ENCODE assay signal across 11 mouse cellular contexts in the genomic region with DNA sequence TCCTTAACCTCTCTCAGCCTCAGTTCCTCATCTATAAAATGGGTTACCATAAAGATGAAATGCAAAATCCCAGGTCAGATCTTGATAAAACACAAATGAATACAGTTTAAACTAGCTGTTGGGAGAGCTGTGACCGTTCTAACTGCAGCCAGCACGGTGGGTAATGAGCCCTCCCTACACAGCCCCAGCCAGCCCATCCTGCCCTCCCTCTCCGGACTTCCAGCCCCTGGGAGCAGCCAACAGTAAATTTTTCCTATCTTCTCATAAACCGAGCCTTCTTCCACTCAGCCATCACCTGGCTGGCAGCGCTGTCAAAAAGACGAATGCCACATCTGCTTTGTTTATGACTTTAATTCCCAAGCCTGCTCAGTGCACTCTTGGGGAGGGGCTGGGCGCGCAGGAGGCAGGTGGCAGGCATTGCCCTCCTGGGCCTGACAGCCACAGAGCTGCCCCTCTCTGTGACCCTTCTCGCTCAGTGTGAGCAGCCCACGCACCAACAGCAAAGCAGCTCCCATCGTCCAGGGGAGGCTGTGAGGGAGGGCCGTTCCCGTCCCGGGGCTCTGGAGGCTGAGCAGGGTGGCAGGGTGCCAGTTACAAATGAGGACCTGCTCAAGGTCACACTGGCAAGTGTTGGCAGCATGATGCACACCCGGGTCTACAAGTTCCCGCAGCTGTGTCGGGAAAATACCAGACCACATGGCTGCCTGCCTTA.
DNase-seq lines count a peak whose midpoint lies in the region; ATAC-seq lines count a peak whose summit lies in the region.
"Had no signal": no experiment of that assay in that cellular context is flagged by ENCODE, and none has a peak within 500 bp of the region (broad histone marks: within the 10 kb centered on the region; RNA-seq: fewer than 3 reads in every experiment).

No protein-coding gene starts in this region.

- ATAC-seq in neural tube, embryonic 12.5 days (ENCODE audit: low FRiP score, low read depth): no peak; the same call in 1 of the 2 replicates
- ATAC-seq in kidney, embryonic 15.5 days (replicated peaks; ENCODE audit: low FRiP score): peak; percentile 79

- intact Hi-C loops in heart, postnatal 10 days (cut with DNase I): no loop called here

- H3K4me1 ChIP-seq in neural tube, embryonic 12.5 days: peaks cover 18% of the 10 kb centered on the region
- H3K4me1 ChIP-seq in kidney, embryonic 15.5 days: peaks cover 29% of the 10 kb centered on the region

- no peaks in the 10 kb centered on the region for H3K36me3 ChIP-seq in neural tube, embryonic 12.5 days
- no peaks in the 10 kb centered on the region for H3K36me3 ChIP-seq in kidney, embryonic 15.5 days
- H3K36me3 ChIP-seq: embryonic facial prominence, embryonic 13.5 days had no signal

- 0 out of 2 replicates have a peak overlapping the region, but pooled peaks have one; percentile 10 for H3K27ac ChIP-seq in neural tube, embryonic 12.5 days
- H3K27ac ChIP-seq in kidney, embryonic 15.5 days: no peak overlapping the region
- H3K27ac ChIP-seq: embryonic facial prominence, embryonic 13.5 days; macrophage had no signal

- DNase-seq in neural tube, embryonic 10.5 days (ENCODE audit: extremely low spot score, low spot score): no peak
- peak; percentile 67 to 71 for DNase-seq in heart, postnatal 10 days
- no peak for DNase-seq in lung, postnatal 10 days
- DNase-seq in retina, embryonic 14.5 days (ENCODE audit: low spot score): no peak
- DNase-seq in urinary bladder, postnatal 25 days (ENCODE audit: low spot score): no peak
- DNase-seq: left cerebral cortex, postnatal 4 days; retina, postnatal 1 day had no signal

- H3K4me2 ChIP-seq in neural tube, embryonic 12.5 days (replicated peaks): no peak overlapping the region
- no peak overlapping the region for H3K4me2 ChIP-seq in kidney, embryonic 15.5 days
- H3K4me2 ChIP-seq: embryonic facial prominence, embryonic 13.5 days had no signal

- H3K4me3 ChIP-seq in neural tube, embryonic 12.5 days: no peak overlapping the region
- H3K4me3 ChIP-seq in kidney, embryonic 15.5 days (replicated peaks): no peak overlapping the region
- H3K4me3 ChIP-seq: embryonic facial prominence, embryonic 13.5 days had no signal

- H3K9me3 ChIP-seq in neural tube, embryonic 12.5 days: no peaks in the 10 kb centered on the region
- no peaks in the 10 kb centered on the region for H3K9me3 ChIP-seq in kidney, embryonic 15.5 days (replicated peaks)
- H3K9me3 ChIP-seq: embryonic facial prominence, embryonic 13.5 days had no signal

- 52% methylated on average over 17 of the region's 17 CpGs for WGBS in neural tube, embryonic 12.5 days
- 18% methylated on average over 17 of the region's 17 CpGs for WGBS in kidney, embryonic 15.5 days

- no peaks in the 10 kb centered on the region; the same call in 1 of the 2 replicates for H3K27me3 ChIP-seq in neural tube, embryonic 12.5 days (replicated peaks)
- H3K27me3 ChIP-seq in kidney, embryonic 15.5 days: peaks cover 14% of the 10 kb centered on the region; the same call in 1 of the 2 replicates
- H3K27me3 ChIP-seq: embryonic facial prominence, embryonic 13.5 days had no signal

- no peak overlapping the region for H3K9ac ChIP-seq in neural tube, embryonic 12.5 days
- no peak overlapping the region for H3K9ac ChIP-seq in kidney, embryonic 15.5 days
- H3K9ac ChIP-seq: embryonic facial prominence, embryonic 13.5 days had no signal

Comparison
In these comparisons a context has a peak if more than half of its experiments do, and no peak if none do; other contexts are left out.
1. DNase-seq: peak in heart, postnatal 10 days (2 of 2); none in neural tube, embryonic 10.5 days (single experiment), lung, postnatal 10 days (single experiment), retina, embryonic 14.5 days (single experiment) and urinary bladder, postnatal 25 days (single experiment).